Mouse (Mus musculus): Measurements from ENCODE around the gene Cnnm4. TPM values are rescaled to one million over a fixed set of nuclear protein-coding genes. Genes with fewer than 3 reads are reported as not detected.

Cnnm4 gene
- total and polyA plus RNA-seq, 3 experiments: 3.0 to 4.6 (median 3.5) TPM

GRCm38 (mm10) chr1:36529274-36529673 lies 57.9 kb downstream of the Cnnm4 start:
- in situ Hi-C loops (cut with MboI; ENCODE audit: low pct_ligation_motif_present, low pct_unique_long_range_greater_than_20kb, low sequenced_read_pairs): no loop called here
- TF ChIP-seq E2F4 (IDR thresholded peaks at IDR 0.05; ENCODE audit: insufficient replicate concordance, low read depth, low read length): no peak
- TF ChIP-seq NRF1 (IDR thresholded peaks at IDR 0.05; ENCODE audit: low read depth, low read length): no peak
- no peak for TF ChIP-seq MEF2A (IDR thresholded peaks at IDR 0.05; ENCODE audit: borderline replicate concordance, low read depth, low read length)
- TF ChIP-seq TBP (conservative IDR thresholded peaks at IDR 0.05; ENCODE audit: low read depth, low read length): no peak
- TF ChIP-seq MAX (IDR thresholded peaks at IDR 0.05; ENCODE audit: low read length): no peak
- no peak for TF ChIP-seq GABPA (IDR thresholded peaks at IDR 0.05; ENCODE audit: insufficient replicate concordance, low read depth, low read length)
- no peak for TF ChIP-seq MAZ (IDR thresholded peaks at IDR 0.05; ENCODE audit: low read depth, low read length)
- no peak for TF ChIP-seq ETS1 (conservative IDR thresholded peaks at IDR 0.05; ENCODE audit: low read depth, low read length)
- TF ChIP-seq JUND (conservative IDR thresholded peaks at IDR 0.05; ENCODE audit: low read depth, low read length): no peak
- no peak for TF ChIP-seq IRF4 (IDR thresholded peaks at IDR 0.05; ENCODE audit: low read depth, low read length)
- TF ChIP-seq CTCF (conservative IDR thresholded peaks at IDR 0.05 in 1 of 2, IDR thresholded peaks at IDR 0.05 in 1 of 2; ENCODE audit: low read depth in 2 of 2, low read length in 2 of 2): no peak
- TF ChIP-seq SMC3 (IDR thresholded peaks at IDR 0.05; ENCODE audit: low read depth, low read length): no peak
- no peak for TF ChIP-seq ZMIZ1 (IDR thresholded peaks at IDR 0.05; ENCODE audit: low read depth, low read length)
- TF ChIP-seq USF2 (conservative IDR thresholded peaks at IDR 0.05; ENCODE audit: low read depth, low read length): no peak
- no peak for TF ChIP-seq SIN3A (IDR thresholded peaks at IDR 0.05; ENCODE audit: low read length)
- TF ChIP-seq POLR2AphosphoS2 (IDR thresholded peaks at IDR 0.05; ENCODE audit: low read depth, low read length): no peak
- TF ChIP-seq ELF1 (IDR thresholded peaks at IDR 0.05; ENCODE audit: low read depth, low read length): no peak
- no peak for TF ChIP-seq CHD1 (IDR thresholded peaks at IDR 0.05; ENCODE audit: low read depth, low read length)
- TF ChIP-seq NELFE (IDR thresholded peaks at IDR 0.05; ENCODE audit: low read depth, low read length): no peak
- dilution Hi-C loops (cut with MboI; ENCODE audit: extremely low pct_ligation_motif_present, extremely low pct_unique_long_range_greater_than_20kb, low sequenced_read_pairs): no loop called here

GRCm38 (mm10) chr1:36529875-36530274 lies 58.5 kb downstream of the Cnnm4 start:
- Histone ChIP-seq H3K9ac (ENCODE audit: insufficient read depth, low read depth) (no peak overlapping the region), H3K27ac (ENCODE audit: insufficient read depth, low read depth) (no peak overlapping the region), H3K9me3 (replicated peaks; ENCODE audit: low read length) (no peaks in the 10 kb centered on the region), H3K4me1 (ENCODE audit: control insufficient read depth in 1 of 2, insufficient read depth in 2 of 2) (no peaks in the 10 kb centered on the region), H3K79me2 (replicated peaks; ENCODE audit: control insufficient read depth, extremely low read depth, insufficient read depth, poor library complexity, severe bottlenecking) (no peaks in the 10 kb centered on the region), H3K4me3 (replicated peaks in 1 of 3; ENCODE audit: low read depth in 2 of 3, low read length in 2 of 3, poor library complexity in 1 of 3) (no peak overlapping the region), H3K36me3 (replicated peaks in 1 of 2; ENCODE audit: control insufficient read depth in 1 of 2, insufficient read depth in 1 of 2, low read length in 1 of 2) (peaks cover 50 to 75% of the 10 kb centered on the region in 2 experiments), H3K4me2 (ENCODE audit: insufficient read depth, low read depth, poor library complexity, severe bottlenecking) (no peak overlapping the region), H3K27me3 (replicated peaks) (no peaks in the 10 kb centered on the region)
- dilution Hi-C loops (cut with MboI; ENCODE audit: extremely low pct_ligation_motif_present, extremely low pct_unique_long_range_greater_than_20kb, low sequenced_read_pairs) (no loop called here), in situ Hi-C loops (cut with MboI; ENCODE audit: low pct_ligation_motif_present, low pct_unique_long_range_greater_than_20kb, low sequenced_read_pairs) (no loop called here)
- DNase-seq (ENCODE audit: extremely low read depth): no peak
- TF ChIP-seq MAZ (IDR thresholded peaks at IDR 0.05; ENCODE audit: low read depth, low read length) (no peak), USF2 (conservative IDR thresholded peaks at IDR 0.05; ENCODE audit: low read depth, low read length) (no peak), RCOR1 (conservative IDR thresholded peaks at IDR 0.05; ENCODE audit: low read depth, low read length) (no peak), CHD2 (IDR thresholded peaks at IDR 0.05; ENCODE audit: low read length) (no peak), TCF12 (IDR thresholded peaks at IDR 0.05; ENCODE audit: low read depth, low read length) (no peak), EP300 (IDR thresholded peaks at IDR 0.05; ENCODE audit: low read length) (no peak), ZNF384 (IDR thresholded peaks at IDR 0.05; ENCODE audit: low read depth, low read length) (no peak), ZC3H11A (IDR thresholded peaks at IDR 0.05; ENCODE audit: low read depth, low read length) (no peak), UBTF (IDR thresholded peaks at IDR 0.05; ENCODE audit: low read depth, low read length) (no peak), MYC (IDR thresholded peaks at IDR 0.05; ENCODE audit: low read depth, low read length) (no peak), MXI1 (IDR thresholded peaks at IDR 0.05; ENCODE audit: low read depth, low read length) (no peak), SIN3A (IDR thresholded peaks at IDR 0.05; ENCODE audit: low read length) (no peak), HCFC1 (IDR thresholded peaks at IDR 0.05; ENCODE audit: low read depth, low read length) (no peak), KAT2A (IDR thresholded peaks at IDR 0.05; ENCODE audit: insufficient replicate concordance, low read length) (no peak), CHD1 (IDR thresholded peaks at IDR 0.05; ENCODE audit: low read depth, low read length) (no peak), CTCF (conservative IDR thresholded peaks at IDR 0.05 in 1 of 2, IDR thresholded peaks at IDR 0.05 in 1 of 2; ENCODE audit: low read depth in 2 of 2, low read length in 2 of 2) (no peak), ELF1 (IDR thresholded peaks at IDR 0.05; ENCODE audit: low read depth, low read length) (no peak), BHLHE40 (IDR thresholded peaks at IDR 0.05; ENCODE audit: low read depth, low read length) (no peak), TBP (conservative IDR thresholded peaks at IDR 0.05; ENCODE audit: low read depth, low read length) (no peak), MAFK (IDR thresholded peaks at IDR 0.05; ENCODE audit: insufficient replicate concordance, low read length) (no peak)

More at GRCm38 (mm10) chr1:36529274-36529673, 57.9 kb downstream of the Cnnm4 start:
- Histone ChIP-seq H3K27me3 (replicated peaks) (no peaks in the 10 kb centered on the region), H3K4me2 (ENCODE audit: insufficient read depth, low read depth, poor library complexity, severe bottlenecking) (no peak overlapping the region), H3K27ac (ENCODE audit: insufficient read depth, low read depth) (no peak overlapping the region), H3K36me3 (replicated peaks in 1 of 2; ENCODE audit: control insufficient read depth in 1 of 2, insufficient read depth in 1 of 2, low read length in 1 of 2) (peaks cover 54 to 76% of the 10 kb centered on the region in 2 experiments), H3K4me3 (replicated peaks in 1 of 3; ENCODE audit: low read depth in 2 of 3, low read length in 2 of 3, poor library complexity in 1 of 3) (no peak overlapping the region), H3K4me1 (ENCODE audit: control insufficient read depth in 1 of 2, insufficient read depth in 2 of 2) (no peaks in the 10 kb centered on the region), H3K9ac (ENCODE audit: insufficient read depth, low read depth) (no peak overlapping the region), H3K79me2 (replicated peaks; ENCODE audit: control insufficient read depth, extremely low read depth, insufficient read depth, poor library complexity, severe bottlenecking) (no peaks in the 10 kb centered on the region), H3K9me3 (replicated peaks; ENCODE audit: low read length) (no peaks in the 10 kb centered on the region)
- DNase-seq (ENCODE audit: extremely low read depth): no peak
